Mouse (Mus musculus): ENCODE data around the gene Cadm2.

The Cadm2 gene

DNA sequence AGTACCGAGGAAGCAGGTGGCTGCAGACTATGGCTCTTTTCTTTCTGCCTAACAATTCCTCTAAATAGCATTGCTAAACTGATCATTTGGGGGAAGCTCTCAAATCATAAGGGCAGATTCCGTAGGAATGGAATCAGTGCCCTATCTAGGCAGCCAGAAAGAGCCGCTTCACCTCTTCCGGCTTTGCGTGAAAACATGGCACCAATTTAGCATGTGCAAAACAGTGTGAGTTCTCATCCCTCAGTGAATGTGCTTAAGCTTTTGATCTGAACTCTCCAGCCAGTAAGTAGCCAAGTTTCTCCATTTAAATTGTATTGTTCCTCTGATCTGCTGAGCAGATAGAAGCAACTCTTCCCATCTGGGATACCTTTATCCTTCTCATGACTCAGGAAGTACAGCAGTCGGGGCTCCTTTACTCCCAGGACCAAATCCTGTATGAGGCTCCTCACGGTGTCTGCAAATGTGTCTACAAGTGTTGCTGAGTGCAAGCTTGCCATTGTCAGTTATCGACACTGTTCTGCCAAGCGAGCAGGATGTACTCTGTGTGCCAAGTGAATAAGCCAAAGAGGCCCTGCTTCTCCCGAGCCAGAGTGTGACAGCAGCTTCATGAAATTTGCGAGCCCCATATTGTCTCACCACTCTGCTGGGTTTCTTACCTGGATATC lies 970.2 kb downstream of the Cadm2 start:
- no peak for DNase-seq

DNA sequence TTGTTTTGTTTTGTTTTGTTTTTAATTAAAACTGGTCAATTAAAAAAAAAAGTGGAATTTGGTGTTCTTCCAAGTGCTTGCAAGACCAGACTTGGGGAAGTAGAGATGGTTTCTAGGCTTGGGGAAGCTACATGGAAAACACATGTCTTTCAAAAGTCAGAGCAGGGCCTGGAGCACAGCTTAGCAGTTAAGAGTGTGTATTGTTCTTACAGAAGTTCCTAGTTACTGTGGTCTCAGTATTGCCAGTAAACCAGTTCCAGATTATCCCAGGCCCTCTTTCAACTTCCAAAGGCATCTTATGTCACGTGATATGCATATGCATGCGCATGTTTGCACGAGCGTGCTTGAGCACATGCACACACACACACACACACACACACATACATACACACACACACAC lies 972.9 kb downstream of the Cadm2 start:
- DNase-seq, result no peak

DNA sequence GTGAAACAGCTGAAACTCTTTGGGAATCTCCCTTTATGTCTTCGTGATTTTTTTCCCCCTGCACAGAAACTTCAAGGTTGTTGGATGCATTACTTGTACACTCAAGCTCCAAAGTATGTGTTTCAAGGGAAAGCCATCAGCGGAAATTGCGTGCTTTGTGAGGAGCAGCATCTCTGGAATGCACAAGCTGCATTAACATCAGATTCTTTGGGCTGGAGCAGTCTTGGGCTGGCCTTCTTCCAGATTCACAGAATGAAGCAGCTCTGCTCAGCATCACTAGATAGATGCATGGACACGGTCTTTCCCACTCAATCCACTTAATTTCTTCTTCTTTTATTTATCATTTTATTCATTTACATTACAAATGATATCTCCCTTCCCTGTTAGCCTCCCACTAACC lies 977.1 kb downstream of the Cadm2 start:
- no peak for DNase-seq

DNA sequence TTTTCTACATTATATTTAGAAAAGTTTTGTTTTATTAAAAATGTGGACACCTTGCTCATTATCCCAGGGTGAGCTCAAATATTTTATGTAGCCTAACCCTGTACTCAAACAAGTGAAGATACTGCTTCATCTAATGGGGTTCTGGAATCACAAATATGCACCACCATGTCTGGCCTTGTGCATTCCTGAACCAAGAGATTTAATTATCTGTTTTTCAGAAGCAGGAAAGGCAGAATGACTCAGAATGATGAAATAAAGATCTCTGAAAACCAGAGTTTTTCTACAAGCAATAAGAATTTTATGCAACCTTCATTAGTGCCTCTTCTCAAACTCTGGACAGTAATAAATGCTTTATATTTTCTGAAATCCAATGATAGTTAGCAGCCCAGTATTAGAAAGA lies 993.2 kb downstream of the Cadm2 start:
- DNase-seq, result no peak

DNA sequence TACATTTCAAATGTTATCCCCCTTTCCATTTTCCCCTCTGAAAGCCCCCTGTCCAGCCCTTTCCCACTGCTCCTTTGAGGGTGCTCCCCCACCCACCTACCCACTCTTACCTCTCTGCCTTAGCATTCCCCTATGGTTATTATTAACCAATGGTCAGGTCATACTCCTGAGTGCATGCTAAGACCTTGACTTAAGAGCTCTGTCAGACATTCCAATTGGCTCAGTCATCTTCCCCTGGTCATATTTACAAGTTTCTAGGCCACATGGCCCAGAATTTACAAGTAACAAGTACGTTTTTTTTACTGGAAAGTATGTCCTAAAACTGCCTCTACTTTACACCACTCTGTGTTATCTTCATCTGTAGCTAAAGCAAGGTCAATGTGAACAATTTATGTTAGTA lies 998.3 kb downstream of the Cadm2 start:
- DNase-seq, result no peak

DNA sequence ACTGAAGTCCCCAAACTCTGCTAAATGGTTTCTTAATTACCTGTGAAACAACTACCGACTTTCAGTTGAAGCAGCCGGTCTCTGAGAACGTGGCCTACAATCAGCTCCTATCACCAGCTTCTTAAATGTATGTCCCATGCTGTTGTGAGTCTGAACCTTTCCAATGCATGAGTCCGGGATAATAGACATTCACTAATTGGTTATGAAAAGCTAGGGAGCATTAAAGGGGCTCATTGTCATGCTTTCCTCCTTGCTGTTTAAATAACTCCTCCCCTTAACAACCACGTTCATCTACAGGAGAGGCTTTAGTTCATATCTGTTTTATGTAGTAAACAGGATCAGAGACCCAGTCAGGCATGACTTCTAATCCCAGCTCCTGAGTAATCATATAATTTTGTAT lies 1008.1 kb downstream of the Cadm2 start:
- DNase-seq, result no peak
